Mouse (Mus musculus): Measurements from ENCODE around the gene Zfp708.

GRCm38 (mm10) chr13:67090154-67090553 is 7.6 kb downstream of the Zfp708 start:
- no peak for TF ChIP-seq CTCF (IDR thresholded peaks at IDR 0.05; ENCODE audit: low read depth)
- TF ChIP-seq EP300 (optimal IDR thresholded peaks at IDR 0.05) = no peak

Measured in stomach, postnatal 0 days (tissue).